Mouse (Mus musculus) spleen, postnatal 10 days (tissue): ENCODE results near the gene Zfp273.
"Not testable (repeated sequence)": the region's sequence is repeated elsewhere in the genome, so short reads cannot be mapped to it uniquely, and the experiment has no call there.

Experiments
- DNase-seq, 2 experiments: peaks; one replicate each; pipeline ENCODE4 v3.0.0; 2021 to 2022; ENCODE audit warnings: low spot score in 2 of 2

Zfp273 gene

DNA sequence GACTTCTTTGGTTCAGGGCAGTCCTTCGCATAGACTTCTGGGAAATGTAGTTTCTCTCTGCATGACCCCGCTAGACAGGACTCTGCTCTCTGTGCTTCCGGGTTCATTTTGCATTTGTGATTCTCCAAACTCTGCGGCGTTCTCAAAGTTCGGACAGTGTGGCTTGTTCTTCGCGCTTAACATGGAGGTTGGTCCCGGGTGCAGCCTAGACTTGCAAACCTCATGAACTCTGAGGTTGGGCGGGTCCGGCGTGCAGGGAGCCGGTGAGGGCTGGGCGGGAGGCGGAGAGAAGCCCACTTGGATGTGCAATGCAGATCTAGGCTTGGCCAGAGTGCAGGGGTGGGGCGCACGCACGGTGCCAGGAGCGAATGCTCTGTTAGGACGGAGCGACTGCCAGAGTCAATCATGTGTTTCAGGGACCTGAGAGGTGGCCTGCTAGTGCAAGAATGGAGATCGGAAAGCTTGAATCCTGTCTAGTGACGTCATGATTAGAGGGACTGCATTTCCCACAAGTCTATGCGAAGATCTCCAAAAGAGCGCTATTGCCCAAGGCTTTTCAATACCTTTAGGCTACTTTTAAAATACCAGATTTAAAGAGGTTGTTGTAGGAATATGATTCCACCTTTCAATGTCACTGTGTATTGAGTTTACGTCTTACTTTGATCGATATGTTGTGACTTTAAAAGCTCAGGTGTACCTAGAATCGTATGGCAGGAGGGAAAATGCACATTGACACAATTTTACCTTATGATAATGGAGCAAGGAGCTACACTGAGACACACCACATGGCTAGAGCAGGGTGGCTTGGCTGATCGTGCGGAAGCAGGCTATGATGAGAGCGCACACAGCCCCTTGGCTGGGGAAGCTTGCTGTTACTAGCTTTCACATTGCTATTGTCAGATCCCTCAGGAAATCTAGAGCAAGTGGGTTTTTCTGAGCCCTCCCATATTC lies at the start of gene Zfp273:
Zfp273 (plus strand) TSS at position 31 of the 951 bp plus-strand sequence.
- peak; percentile 61 to 68 for DNase-seq

DNA sequence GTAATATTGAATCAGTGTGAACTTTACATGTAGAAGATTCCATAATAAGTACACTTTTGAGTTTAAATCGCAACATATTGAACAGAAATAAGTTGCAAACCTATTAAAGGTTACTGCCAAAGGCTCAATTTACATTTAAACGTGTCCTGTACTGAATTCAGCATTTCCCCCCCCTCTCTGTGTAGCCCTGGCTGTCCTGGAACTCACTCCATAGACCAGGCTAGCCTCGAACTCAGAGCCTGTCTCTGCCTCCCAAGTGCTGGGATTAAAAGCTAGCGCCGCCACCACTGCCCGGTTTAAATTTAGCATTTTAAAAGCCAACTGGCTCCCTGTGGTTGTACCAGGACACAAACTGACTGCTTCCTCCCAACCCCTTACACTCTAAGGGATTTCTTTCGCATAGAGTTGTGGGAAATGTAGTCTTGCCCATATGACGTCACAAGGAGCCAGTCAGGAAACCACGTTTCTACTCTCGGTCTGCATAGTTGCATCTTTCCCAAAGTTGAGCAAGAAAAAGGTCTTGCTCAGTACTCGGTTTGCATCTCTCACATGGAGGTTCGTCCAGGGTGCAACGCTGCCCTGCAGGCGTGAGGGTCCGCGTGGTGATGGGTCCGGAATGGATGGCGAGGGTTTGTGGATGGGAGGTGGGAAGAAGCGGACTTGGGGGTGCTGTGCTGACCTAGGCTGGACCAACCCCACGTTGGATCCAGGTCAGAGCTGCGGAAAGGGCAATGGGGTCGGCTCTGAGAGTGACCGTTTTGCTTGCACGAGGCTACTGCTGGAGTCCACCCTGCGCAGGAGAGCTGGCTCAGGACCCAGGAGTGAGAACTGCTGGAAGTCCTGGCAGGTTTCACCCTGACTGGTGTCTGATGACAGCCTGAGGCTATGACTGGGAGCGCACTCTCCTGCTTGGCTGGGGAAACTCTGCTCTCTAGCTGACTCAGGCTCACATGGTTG lies 34.0 kb upstream of the Zfp273 start, which contains the start of gene Zfp493:
Zfp493 (plus strand) TSS at position 429 of the 957 bp plus-strand sequence.
- DNase-seq, result peak; percentile 31 to 54

DNA sequence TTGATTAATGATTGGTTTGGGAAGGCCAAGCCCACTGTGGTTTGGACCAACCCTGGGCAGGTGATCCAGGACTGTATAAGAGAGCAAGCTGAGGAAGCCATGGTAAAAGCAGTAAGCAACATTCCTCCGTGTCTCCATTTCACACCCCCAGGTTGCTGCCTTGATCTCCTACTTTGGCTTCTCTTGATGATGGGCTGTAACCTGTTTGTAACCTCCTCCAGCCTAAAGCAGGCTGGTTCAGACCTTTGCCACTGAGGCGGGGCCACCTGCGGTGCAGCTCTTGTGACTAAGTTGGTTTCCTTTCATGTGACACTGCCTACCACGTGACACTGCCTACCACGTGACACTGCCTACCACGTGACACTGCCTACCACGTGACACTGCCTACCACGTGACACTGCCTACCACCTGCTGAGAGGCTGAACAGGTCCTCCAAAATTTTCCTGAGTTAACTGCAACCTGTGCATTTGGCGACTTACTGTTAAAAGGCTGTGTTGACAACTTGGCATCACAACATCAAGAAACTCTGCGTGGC lies 21.6 kb upstream of the Zfp273 start:
- DNase-seq, result no peak

DNA sequence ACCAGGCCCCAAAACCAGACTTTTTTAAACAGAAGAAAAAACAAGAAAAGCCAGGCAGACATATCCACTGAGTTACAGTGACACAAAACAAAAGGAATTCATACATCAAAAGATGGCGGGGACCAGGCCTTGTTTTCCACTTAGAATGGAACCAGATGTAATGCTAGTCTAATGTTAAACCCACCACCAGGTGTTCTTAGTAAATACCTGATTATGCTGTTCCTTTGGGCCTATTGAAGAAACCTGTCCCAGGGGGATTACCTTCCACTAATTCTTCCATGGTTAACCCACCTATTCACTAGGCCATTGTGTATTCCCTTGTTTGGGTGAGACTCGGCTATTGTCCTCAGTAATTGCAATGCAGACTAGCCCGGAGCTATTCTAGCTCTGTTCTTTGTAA lies 14.9 kb upstream of the Zfp273 start:
- no peak for DNase-seq

DNA sequence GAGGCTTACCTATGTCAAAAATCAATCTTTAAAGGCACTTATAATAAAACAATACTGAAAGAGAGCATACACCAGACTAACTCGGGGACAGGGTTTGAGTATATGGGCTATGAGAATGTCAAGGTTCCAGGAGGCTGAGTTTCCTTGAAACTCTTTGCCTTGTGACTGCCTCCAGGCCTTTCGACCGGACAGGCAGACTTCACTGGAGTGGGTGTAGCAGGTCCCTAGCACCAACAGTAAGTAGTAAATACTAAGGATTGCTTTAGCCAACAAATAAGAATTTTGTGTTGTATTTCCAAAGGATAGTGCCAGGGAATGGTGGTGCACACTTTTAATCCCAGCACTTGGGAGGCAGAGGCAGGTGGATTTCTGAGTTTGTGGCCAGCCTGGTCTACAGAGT lies 14.4 kb upstream of the Zfp273 start:
- DNase-seq, result not testable (repeated sequence)

DNA sequence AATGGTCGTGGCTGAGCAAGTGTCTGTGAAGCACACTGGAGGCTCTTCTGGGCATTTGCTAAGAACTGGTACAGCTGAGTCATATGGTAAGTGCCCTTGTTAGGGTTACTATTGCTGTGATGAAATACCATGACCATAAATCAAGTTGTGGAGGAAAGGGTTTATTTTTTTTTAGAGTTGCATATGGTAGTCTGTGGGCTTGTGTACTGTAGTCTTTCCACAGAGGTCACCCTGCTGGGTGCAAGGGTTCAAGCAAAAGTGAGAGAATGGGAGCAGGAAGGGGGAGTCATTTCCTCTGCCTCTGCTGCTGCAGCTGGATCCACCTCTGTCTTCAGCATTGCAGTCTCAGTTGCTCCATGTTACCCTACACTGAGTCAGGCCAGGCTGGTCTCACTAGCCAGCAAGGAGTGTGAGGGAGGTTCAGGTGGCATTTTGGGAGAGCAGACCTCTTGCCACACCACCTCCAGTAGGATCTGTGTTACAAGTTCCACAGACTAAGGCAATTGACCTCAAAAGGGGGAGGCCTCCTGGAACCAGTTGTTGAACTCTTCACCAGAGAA lies 1.8 kb upstream of the Zfp273 start:
- DNase-seq, result no peak

DNA sequence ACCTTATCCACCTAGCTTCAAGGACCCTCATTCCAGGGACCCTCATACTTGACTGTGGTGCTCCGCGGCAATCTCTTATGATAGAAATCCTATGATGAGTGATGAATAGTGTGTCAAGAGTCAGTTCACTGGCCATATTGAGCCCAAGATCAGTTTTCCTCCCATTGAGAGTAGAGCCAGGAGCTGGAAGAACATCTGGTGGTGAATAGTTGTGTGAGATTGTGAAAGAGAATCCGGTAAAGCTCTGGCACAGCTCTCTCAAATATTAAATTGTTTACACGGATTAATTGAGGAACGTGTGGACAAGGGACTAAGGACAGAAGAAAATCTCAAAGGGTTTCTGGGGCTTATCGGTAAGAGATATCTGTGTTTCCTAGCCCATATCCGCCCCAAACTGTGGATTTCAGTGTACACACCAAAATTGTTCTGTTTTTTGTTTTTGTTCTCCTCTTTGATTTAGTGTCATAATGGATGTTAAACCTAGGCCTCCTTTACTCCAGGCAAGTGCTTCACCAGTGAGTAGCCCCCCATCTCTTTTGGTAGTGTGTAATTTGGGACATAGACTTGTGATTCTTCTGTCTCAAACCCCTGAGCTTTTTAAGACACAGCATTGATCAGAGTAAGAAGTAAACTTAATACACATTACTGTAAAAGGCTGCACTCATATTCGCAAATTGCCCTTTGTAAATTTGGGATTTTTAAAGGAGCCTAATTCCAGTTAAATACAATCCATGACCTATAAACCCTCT lies 405 bp upstream of the Zfp273 start:
- no peak for DNase-seq

DNA sequence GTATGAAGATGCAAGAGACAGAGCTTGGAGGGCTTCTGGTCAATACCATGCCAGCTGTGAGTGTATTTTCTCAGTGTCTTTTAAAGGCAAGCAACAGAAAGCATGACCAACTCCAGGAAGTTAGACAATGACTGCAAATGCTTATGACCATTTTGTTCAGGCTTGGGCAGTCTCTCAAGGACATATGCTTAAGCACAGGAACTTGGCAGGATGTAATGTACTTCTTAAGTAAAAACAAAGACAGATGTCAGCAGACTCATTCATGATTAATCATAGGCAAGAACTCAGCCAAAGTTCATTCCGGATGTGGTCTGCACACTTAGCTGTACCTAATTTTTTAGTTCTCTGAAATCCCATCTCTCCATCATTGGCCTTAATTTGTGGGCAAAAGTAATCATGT lies 5.1 kb downstream of the Zfp273 start:
- DNase-seq, result no peak

DNA sequence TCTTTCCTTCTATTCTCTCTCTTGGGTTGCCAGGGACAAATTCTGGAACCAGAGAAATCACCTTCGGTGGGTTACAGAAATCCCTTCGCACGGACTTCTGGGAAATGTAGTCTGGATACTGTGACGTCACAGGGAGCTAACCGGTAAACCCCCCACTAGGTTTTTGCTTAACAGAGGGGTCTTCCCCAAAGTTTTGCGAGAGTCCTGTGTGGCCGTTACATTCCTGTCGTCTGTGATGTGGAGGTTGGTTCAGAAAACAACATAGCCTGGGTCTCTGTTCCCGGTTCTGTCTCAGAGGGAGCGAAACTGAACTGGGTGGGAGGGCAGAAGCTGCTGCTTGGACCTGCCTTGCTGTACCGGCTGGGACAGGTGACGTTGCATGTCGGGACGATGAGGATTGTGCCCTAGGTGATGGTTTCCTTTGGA lies 17.4 kb downstream of the Zfp273 start, which contains the start of gene Gm10037:
Gm10037 (plus strand) TSS at position 196 of the 426 bp plus-strand sequence.
- peak; percentile 8 to 47 for DNase-seq

DNA sequence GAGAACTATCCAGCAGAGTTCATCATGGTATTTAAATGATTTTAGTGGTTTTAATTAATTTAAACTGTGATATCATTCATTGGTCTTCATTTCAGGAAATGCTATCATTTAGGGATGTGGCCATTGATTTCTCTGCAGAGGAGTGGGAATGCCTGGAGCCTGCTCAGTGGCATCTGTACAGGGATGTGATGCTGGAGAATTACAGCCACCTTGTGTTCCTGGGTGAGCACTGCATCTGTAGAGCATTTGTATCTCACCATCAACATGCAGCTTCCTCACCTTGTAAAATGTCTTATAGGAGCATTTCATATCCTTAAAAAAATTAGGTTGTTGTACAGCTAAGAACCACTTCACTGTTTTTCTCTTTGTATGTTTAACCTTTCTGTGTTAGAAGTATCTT lies 19.6 kb downstream of the Zfp273 start:
- DNase-seq, result not testable (repeated sequence)

DNA sequence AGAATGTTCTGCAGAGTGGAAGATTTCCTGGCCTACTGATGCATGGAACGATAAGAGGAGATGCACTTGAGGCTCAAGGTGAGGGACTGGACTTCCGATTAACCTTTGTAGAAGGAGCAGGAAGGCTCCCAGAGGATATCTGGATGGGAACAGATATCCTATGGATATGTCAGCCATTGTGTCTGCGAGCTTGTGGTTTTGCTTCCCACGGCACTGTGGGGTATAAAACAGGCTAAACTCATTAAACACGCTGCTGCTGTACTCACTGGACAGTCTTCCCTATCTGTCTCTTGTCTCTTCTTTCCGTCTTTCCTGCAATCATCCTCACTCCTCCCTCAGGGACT lies 30.2 kb downstream of the Zfp273 start:
- no peak for DNase-seq

DNA sequence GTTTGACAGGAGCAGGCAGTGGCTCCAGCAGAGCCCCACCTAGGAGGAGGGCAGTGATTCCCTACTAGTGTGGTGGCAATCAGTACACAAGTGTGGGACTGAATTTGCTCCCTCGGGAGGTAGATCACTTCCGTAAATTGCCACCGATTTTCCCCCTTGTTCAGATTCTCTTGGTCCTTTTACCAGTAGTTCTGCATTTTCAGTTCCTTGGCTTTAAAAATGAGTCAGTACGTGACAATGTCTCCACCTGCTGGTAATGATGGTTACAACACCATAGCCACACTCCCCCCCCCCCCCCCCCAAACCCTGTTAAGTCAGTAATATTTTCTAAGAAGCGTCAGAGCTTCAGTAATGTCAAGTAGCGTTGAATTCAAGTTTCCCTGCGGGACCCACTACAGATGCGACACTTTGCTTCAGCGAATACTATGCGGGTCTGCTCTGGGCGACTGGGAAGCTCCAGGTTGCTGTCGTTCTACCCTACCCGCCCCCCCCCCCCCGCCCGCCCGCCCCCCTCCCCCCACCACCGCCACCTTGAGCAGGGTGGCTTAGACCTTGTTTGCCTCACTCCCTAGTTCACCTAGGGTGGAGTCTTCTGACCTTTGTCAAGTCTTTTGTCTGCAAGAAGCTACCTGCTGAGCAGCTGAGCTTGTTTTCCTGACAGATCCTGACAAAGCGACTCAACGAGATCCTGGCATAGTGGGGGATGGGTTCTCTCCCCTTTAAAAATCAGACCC lies 30.7 kb downstream of the Zfp273 start:
- DNase-seq, result peak; percentile 18 to 51

DNA sequence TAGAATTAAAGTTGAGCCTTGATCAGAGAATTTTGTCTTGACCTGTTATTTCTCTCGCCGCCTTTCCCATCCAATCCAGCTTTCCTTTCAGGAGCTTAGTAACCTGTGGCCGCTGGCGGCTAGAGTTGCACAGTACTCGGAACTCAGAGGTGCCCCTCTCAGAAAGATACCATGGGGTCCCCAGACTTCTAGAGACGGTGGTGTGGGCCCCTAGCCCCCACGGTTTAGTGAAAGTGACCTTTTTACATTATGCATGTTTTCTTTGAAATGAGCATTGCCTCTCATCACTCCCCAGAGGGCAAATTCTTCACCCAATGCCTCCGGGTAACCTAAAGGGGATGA lies 31.3 kb downstream of the Zfp273 start:
- no peak for DNase-seq

DNA sequence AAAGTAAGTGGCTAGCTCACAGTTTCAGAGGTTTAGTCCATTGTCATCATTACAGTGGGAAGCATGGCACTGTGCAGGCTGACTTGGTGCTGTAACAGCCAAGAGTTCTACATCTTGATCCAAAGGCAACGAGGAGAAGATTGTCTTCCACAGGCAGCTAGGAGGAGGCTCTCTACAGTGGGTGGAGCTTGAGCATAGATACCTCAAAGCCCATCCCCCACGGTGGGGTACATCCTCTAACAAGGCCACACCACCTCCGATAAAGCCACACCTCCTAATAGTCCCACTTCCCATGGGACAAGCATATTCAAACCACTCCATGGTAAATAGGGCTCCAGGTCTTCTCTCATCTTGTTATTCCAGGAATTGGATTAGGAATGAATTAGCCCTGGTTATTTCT lies 36.8 kb downstream of the Zfp273 start:
- DNase-seq, result no peak

DNA sequence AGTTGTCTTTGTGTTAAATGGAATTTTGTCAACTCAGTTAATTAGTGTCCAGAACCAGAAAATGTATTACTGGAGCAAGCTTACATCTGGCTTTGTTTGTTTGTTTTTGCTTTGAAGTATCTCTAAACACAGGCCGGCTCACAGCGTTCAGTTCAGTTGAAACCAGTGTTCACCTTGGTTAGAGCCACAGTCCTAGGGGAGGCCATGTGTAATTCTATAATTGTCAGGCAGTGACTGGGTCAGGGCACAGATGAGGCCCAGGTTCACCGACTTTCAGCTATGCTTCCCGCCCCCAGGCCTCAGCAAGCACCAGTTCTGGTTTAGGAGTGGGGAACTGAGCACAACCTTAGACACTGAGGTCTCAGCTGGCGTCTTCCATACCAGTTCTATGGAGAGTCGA lies 39.6 kb downstream of the Zfp273 start:
- no peak for DNase-seq

DNA sequence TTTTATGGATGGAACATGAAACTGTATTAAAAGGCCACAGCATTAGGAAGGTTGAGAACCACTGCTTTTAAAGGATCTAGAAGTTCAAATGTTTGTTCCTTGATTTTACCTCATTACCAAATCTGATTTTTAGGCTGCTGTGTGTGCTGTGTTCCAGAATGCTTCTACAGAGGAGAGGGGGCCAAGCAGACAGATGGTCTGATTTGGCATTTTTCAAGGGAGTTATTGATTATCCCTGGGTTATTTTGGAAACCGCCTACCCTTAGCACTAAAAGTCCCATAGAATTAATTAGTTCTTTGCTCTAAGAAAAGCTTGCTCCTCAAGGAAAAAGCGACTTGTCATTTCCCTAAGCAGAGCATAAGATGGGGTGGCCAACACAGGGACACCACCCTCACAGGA lies 40.4 kb downstream of the Zfp273 start:
- no peak for DNase-seq

DNA sequence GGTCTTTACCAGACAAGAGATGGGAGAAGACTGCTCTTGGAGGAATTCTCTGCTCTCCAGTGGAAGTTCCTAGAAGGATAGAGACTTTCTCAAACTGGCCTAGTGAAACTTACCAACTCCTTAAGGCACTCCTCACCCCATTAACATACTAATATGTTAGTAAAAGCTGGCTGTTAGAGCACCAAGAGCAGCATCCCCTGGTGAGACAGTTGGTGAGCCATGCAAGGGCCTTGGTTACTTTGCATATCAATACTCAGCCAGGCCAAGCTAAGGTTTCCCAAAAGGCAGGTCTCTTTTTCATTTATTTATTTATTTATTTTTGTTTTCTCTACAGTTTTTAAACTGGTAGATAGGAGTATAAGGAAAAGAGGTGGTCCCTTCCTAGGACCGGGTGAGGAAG lies 43.8 kb downstream of the Zfp273 start:
- no peak for DNase-seq

DNA sequence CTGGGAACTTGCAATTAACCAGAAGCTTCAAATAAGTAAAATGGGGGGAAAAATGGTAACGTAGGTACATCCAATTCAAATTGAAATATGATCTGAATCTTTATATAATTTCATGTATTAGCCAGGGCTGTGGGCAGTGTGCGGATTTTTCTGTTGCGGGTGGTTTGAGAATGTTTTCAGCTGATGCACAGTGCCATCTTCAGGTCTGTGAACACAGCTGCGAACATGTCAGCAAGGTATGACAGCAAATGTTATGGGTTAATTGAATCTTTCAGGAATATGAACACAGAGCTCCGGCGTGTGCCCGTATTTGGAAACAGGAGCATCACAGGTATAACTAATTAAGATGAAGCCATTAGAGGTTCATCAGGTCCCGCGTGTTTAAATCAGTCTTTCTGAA lies 49.0 kb downstream of the Zfp273 start:
- DNase-seq, result no peak

DNA sequence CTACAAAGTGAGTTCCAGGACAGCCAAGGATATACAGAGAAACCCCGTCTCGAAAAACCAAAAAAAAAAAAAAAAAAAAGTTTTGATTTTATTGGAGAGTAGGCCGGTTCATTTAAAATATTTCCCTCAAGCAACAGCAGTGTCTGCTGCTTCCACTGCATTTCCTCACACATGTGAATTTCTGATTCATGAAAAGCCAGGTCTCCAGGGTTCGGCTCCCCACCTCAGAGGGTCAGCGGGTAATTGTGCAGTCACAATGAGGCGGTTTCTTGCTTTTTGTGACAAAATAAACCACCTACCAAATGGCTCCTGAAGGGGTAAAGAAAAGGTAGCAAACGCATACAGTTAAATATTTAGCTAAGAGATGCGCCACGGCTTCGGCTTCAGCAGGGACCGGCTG lies 49.5 kb downstream of the Zfp273 start, which contains the start of gene BC048507:
BC048507 (plus strand) TSS at position 301 of the 400 bp plus-strand sequence.
- no peak for DNase-seq

DNA sequence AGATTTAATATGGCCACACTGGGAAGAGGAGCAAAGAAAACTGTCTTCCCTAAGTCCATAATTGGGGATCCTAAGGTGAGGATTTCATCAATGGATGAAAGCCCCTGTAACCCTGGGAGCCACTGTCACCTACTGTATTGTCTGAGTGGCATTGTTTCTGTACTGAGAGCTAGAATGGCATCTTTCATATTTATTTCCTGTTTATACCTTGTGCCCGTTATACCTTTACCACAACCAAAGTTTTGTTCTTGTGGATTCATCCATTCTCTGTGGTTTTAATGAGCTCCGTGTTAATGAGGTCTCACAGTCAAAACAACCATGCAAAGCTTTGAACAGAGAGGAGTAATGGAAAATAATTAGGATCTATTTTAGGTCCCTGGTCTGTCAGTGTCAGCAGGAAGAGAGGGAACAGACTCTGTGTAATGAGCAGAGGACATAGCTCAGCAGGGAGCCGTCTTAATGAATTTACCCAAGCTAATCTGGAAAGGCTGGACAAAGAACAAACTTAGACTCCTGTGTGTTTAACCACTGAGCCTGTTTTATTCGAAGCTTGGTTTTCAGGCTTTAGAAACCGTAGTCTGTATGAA lies 51.3 kb downstream of the Zfp273 start:
- no peak for DNase-seq
